Mouse (Mus musculus) adrenal gland, adult 18-20 months (tissue): Measurements from ENCODE around the gene Tlx3. TPM values are rescaled to one million over a fixed set of nuclear protein-coding genes. Genes with fewer than 3 reads are reported as not detected.

ENCODE experiments used
- DNase-seq, 2 experiments: peaks; one replicate each; pipeline ENCODE4 v3.0.0; 2021 to 2022; ENCODE audit warnings: low spot score in 2 of 2
- total RNA-seq, 2 experiments: library from RNA; stranded (reverse); gene quantifications; 1 replicate in 1 of 2; 2 replicates in 1 of 2; pipeline ENCODE4 v1.2.3; 2021

Gene Tlx3
- total RNA-seq, 2 experiments from 2014 or later: 0.19 TPM; not detected in 1

GRCm38 (mm10) chr11:33197673-33198072, 5.7 kb downstream of the Tlx3 start:
- no peak for DNase-seq

- no peak for DNase-seq
These were observed 6.3 kb downstream of the Tlx3 start for GRCm38 (mm10) chr11:33197133-33197514.

- DNase-seq: no peak
These were observed 6.8 kb downstream of the Tlx3 start for GRCm38 (mm10) chr11:33196447-33197132.

GRCm38 (mm10) chr11:33195531-33196446, 7.6 kb downstream of the Tlx3 start:
- no peak for DNase-seq

GRCm38 (mm10) chr11:33195061-33195460, 8.3 kb downstream of the Tlx3 start:
- no peak for DNase-seq

GRCm38 (mm10) chr11:33193695-33194094, 9.7 kb downstream of the Tlx3 start:
- DNase-seq: no peak

- DNase-seq: no peak
These were observed 21.6 kb downstream of the Tlx3 start for GRCm38 (mm10) chr11:33181804-33182203.

GRCm38 (mm10) chr11:33180701-33181116, 22.7 kb downstream of the Tlx3 start:
- DNase-seq: no peak

GRCm38 (mm10) chr11:33179802-33180201, 23.6 kb downstream of the Tlx3 start:
- no peak for DNase-seq

GRCm38 (mm10) chr11:33176525-33177245, 26.7 kb downstream of the Tlx3 start:
- DNase-seq: peak in 1 of 2 experiments; percentile 27

GRCm38 (mm10) chr11:33175768-33176167, 27.6 kb downstream of the Tlx3 start:
- no peak for DNase-seq

GRCm38 (mm10) chr11:33170489-33170888, 32.9 kb downstream of the Tlx3 start:
- peak; percentile 55 to 57 for DNase-seq

GRCm38 (mm10) chr11:33162998-33163506, 40.3 kb downstream of the Tlx3 start, which contains the start of gene Npm1:
TSS of gene Npm1 (minus strand) at chr11:33163206.
- peak; percentile 98 to 99 for DNase-seq

GRCm38 (mm10) chr11:33162211-33162997, 41.0 kb downstream of the Tlx3 start:
- DNase-seq: peak; percentile 66 to 68

GRCm38 (mm10) chr11:33159741-33160140, 43.6 kb downstream of the Tlx3 start:
- no peak for DNase-seq

- no peak for DNase-seq
These were observed 45.8 kb downstream of the Tlx3 start for GRCm38 (mm10) chr11:33157453-33158196.

GRCm38 (mm10) chr11:33156436-33157015, 46.9 kb downstream of the Tlx3 start:
- no peak for DNase-seq

- DNase-seq: no peak
These were observed 48.9 kb downstream of the Tlx3 start for GRCm38 (mm10) chr11:33154459-33154858.

GRCm38 (mm10) chr11:33152997-33153396, 50.4 kb downstream of the Tlx3 start:
- DNase-seq: no peak
